Mouse (Mus musculus) intestine, embryonic 15.5 days (tissue): ENCODE results near the gene Olfr1411. TPM values are rescaled to one million over a fixed set of nuclear protein-coding genes. Genes with fewer than 3 reads are reported as not detected.

Source experiments
- ATAC-seq: fragments of 200-750 bp; cut with Nextera tagmentation; 2 replicates; pipeline ENCODE4 v1.8.0; 2017; ENCODE audit warnings: moderate TSS enrichment, moderate library complexity
- H3K27ac ChIP-seq: fragments of 300-500 bp; sonication (generic); 2 replicates; pipeline ENCODE4 v1.5.1; 2015; ENCODE audit warnings: mild to moderate bottlenecking, inconsistent platforms
- H3K27me3 ChIP-seq: fragments of 300-500 bp; sonication (generic); replicated peaks from 2 replicates; pipeline ENCODE4 v1.6.1; 2015; ENCODE audit warnings: inconsistent platforms
- H3K36me3 ChIP-seq: fragments of 300-500 bp; sonication (generic); 2 replicates; pipeline ENCODE4 v1.6.1; 2015; ENCODE audit warnings: inconsistent platforms
- H3K4me1 ChIP-seq: fragments of 300-500 bp; sonication (generic); replicated peaks from 2 replicates; pipeline ENCODE4 v1.6.1; 2015; ENCODE audit warnings: inconsistent platforms
- H3K4me2 ChIP-seq: fragments of 300-500 bp; sonication (generic); replicated peaks from 2 replicates; pipeline ENCODE4 v1.6.1; 2015; ENCODE audit warnings: mild to moderate bottlenecking, inconsistent platforms
- H3K4me3 ChIP-seq: fragments of 300-500 bp; sonication (generic); replicated peaks from 2 replicates; pipeline ENCODE4 v1.5.1; 2015; ENCODE audit warnings: inconsistent platforms
- H3K9ac ChIP-seq: fragments of 300-500 bp; sonication (generic); 2 replicates; pipeline ENCODE4 v1.6.1; 2015; ENCODE audit warnings: inconsistent platforms
- H3K9me3 ChIP-seq: fragments of 300-500 bp; sonication (generic); 2 replicates; pipeline ENCODE4 v1.6.1; 2016; ENCODE audit warnings: inconsistent platforms
- WGBS: fragments of 180-500 bp; shearing (Covaris S2); methylation state at CpG from one replicate; pipeline ENCODE4 v1.1.7; 2015; 5-methylcytosine and 5-hydroxymethylcytosine counted together
- polyA plus RNA-seq: library from polyadenylated mRNA; unstranded; fragments of >200 nt; fragmentation: Nextera tagmentation; extraction: Ambion mirVana; gene quantifications from 2 replicates; pipeline ENCODE4 v1.2.1, GENCODE M21; 2015

Gene Olfr1411
- polyA plus RNA-seq, 1 experiment from 2014 or later, result not detected

DNA sequence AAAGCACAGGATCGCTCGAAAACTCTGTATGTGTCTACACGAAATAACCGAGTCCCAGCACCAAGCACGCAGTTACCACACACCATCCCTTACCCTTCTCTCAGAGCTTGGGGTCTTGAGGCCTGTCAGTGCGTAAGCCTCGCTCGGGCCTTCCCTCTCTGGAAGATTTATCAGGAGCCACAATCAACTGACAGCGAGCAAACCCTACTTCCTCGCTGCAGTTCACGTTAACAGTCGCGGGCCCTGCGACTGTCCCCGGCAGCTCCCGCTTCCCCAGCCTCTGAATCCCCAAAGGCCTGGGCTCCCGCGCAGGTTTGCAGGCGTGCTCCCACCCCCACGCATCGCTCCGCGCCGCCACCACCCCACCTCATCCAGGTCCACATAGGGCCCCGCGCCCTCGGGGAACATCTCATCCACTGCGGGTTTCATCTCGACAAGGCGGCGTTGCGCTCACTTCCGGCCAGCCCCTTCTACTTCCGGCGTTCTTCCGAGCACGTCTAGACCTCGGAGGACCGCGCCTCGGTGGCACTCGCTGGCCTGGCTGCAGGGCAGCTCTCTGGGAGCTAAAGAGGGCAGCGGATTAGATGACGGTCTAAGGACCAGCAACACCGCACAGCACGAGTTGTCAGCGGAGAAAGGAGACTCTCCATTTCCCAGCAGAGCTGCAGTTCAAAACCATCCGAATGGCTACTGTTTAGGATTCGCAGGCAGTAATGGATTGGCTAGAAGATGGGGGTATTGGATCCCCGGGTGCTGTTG, 47.5 kb downstream of the Olfr1411 start, which contains the start of gene Cops9:
Cops9 (minus strand) TSS at position 472 of the 759 bp plus-strand sequence.
- peaks cover 17% of the 10 kb centered on the region for H3K4me1 ChIP-seq
- no peaks in the 10 kb centered on the region for H3K9me3 ChIP-seq
- H3K27ac ChIP-seq, result peak within 1 kb of the TSS; percentile 71
- peak within 1 kb of the TSS; percentile 97 for H3K4me3 ChIP-seq
- peak; percentile 96 for ATAC-seq
- H3K4me2 ChIP-seq, result peak within 1 kb of the TSS; percentile 86
- 1% methylated on average over 50 of the region's 50 CpGs for WGBS
- H3K27me3 ChIP-seq, result no peaks in the 10 kb centered on the region
- peak within 1 kb of the TSS; percentile 96 for H3K9ac ChIP-seq
- peaks cover 11% of the 10 kb centered on the region for H3K36me3 ChIP-seq

DNA sequence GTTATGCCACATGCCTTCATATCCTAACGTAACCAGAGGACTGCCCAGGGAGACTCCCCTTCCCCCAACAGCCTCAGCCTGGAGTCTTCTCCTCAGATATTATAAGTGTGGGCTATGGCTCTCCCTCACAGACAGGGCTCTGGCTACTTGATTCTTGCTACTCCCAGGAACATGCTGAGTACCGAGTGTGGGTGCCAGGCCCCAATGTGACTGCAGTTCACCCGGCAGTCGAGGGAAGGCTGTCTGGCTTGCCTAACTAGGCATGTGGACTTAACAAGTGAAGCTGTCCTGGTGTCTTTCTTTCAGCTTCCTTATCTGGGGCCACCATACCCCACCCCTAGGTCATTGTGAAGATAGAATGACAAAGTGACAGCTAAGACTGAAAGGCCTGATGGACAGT, 49.5 kb downstream of the Olfr1411 start:
- no peak for ATAC-seq
- 74% methylated on average over 4 of the region's 4 CpGs for WGBS
- Histone ChIP-seq H3K9me3 (no peaks in the 10 kb centered on the region), H3K4me2 (no peak overlapping the region), H3K4me3 (no peak overlapping the region), H3K27me3 (no peaks in the 10 kb centered on the region), H3K9ac (no peak overlapping the region), H3K4me1 (peaks cover 17% of the 10 kb centered on the region), H3K27ac (no peak overlapping the region), H3K36me3 (0 out of 2 replicates have a peak, but pooled peaks cover 4% of the 10 kb centered on the region)

DNA sequence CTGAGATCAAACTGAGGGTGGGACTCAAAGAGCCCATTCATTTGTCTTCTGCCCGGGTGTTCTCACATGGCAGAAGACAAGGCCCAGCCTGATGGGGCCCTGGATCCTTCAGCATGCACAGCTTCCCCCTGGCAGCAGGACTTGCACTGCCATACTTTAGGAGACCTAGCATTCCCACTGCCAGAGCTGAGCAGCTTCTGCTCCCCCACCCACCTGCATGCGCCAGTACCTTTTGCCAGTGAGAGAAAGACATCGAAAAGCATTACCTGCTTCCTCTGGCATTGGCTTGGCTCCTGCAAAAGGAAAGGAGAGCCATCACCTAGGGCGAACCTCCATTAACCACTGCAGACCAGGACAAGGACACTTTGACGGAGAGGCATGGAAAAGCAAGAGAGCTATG, 50.7 kb downstream of the Olfr1411 start:
- Histone ChIP-seq H3K4me1 (peaks cover 17% of the 10 kb centered on the region), H3K27me3 (no peaks in the 10 kb centered on the region), H3K4me3 (no peak overlapping the region), H3K9ac (no peak overlapping the region), H3K4me2 (no peak overlapping the region), H3K36me3 (no peaks in the 10 kb centered on the region), H3K27ac (no peak overlapping the region), H3K9me3 (no peaks in the 10 kb centered on the region)
- WGBS, result 81% methylated on average over 5 of the region's 5 CpGs
- no peak for ATAC-seq

DNA sequence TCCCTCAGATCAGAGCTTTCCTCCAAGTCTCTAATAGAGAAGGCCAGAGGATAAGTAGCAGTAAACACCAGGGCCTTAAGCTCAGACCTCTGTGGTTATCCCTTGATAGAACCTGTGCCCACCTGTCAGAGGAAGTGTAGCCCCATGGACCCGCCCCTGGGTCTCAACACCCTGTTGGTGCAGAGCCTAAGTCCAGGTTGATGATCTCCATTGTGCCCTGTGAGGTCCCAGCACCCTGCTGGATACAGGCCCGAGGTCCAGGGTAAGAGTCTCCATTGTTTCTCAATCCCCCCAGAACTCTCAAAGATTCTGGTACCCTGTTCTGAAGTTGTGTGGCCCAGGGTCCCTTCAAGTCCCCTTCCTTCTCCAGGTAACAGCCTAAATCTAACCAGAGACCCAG, 51.9 kb downstream of the Olfr1411 start:
- no peaks in the 10 kb centered on the region for H3K36me3 ChIP-seq
- no peak overlapping the region for H3K9ac ChIP-seq
- H3K4me1 ChIP-seq, result peaks cover 5% of the 10 kb centered on the region
- H3K4me3 ChIP-seq, result no peak overlapping the region
- WGBS, result 53% methylated on average over 2 of the region's 2 CpGs
- H3K27me3 ChIP-seq, result no peaks in the 10 kb centered on the region
- no peak overlapping the region for H3K4me2 ChIP-seq
- H3K27ac ChIP-seq, result no peak overlapping the region
- H3K9me3 ChIP-seq, result no peaks in the 10 kb centered on the region
- no peak for ATAC-seq

DNA sequence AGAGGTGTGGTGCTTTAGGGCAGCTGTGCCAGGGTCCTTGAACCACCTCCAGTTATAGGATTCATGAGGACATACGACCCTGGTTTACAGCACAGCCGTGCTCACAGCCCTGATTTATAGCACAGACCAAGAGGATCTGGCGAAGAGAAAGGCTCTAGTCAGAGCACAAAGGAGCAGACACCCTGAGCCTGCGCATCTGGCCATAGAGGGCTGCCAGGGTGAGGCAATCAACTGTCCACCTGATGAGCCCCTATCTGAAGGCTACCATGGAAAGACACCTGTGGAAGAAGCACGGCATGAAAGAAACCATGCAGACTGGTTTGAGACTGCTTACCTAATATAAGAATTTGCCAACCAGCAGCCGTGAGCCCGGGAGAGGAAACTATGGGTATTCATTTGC, 52.4 kb downstream of the Olfr1411 start:
- Histone ChIP-seq H3K27me3 (no peaks in the 10 kb centered on the region), H3K36me3 (no peaks in the 10 kb centered on the region), H3K9ac (no peak overlapping the region), H3K4me1 (peaks cover 5% of the 10 kb centered on the region; the same call in 1 of the 2 replicates), H3K9me3 (no peaks in the 10 kb centered on the region), H3K27ac (no peak overlapping the region), H3K4me3 (no peak overlapping the region), H3K4me2 (no peak overlapping the region)
- ATAC-seq, result no peak
- 66% methylated on average over 7 of the region's 7 CpGs for WGBS

DNA sequence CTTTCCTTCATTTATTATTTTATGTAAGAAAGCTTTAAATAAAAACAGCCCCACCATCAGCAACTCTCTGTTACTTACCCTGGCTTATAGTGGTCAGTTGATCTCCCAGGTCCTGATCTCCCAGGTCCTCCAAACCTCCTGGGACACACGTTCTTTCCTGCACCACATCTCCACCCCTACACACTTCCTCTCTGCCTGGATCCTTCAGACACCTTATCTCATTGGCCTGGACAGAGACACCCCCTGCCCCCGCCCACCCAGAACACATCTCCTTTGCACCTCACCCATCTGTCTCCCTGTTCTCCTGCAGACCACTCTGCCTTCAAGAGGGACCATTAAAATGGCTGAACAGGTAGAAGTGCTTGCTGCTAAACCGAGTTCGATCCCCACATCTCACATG, 52.8 kb downstream of the Olfr1411 start:
- Histone ChIP-seq H3K4me1 (peaks cover 5% of the 10 kb centered on the region; the same call in 1 of the 2 replicates), H3K9me3 (no peaks in the 10 kb centered on the region), H3K4me3 (no peak overlapping the region), H3K27me3 (no peaks in the 10 kb centered on the region), H3K36me3 (no peaks in the 10 kb centered on the region), H3K4me2 (no peak overlapping the region), H3K27ac (no peak overlapping the region), H3K9ac (no peak overlapping the region)
- no peak for ATAC-seq
- 79% methylated on average over 4 of the region's 4 CpGs for WGBS

Other genes with a start within 250 kb of the Olfr1411 start
- gene Ndufa10, start 120.6 kb upstream of the Olfr1411 start, polyA plus RNA-seq, result 335 and 356 TPM in 2 replicates
- gene Olfr1416, start 109.3 kb upstream of the Olfr1411 start, polyA plus RNA-seq, result not detected in 2 replicates
- gene Olfr1415, start 98.3 kb upstream of the Olfr1411 start, polyA plus RNA-seq, result not detected in 2 replicates
- gene Olfr1414, start 75.8 kb upstream of the Olfr1411 start, polyA plus RNA-seq, result not detected in 2 replicates
- not detected in 2 replicates for gene Olfr1413, start 23.1 kb upstream of the Olfr1411 start, polyA plus RNA-seq
- gene Olfr1412, start 8.6 kb upstream of the Olfr1411 start, polyA plus RNA-seq, result not detected in 2 replicates
- gene Olfr1410, start 11.4 kb downstream of the Olfr1411 start, polyA plus RNA-seq, result not detected in 2 replicates
- gene Olfr12, start 23.4 kb downstream of the Olfr1411 start, polyA plus RNA-seq, result not detected in 2 replicates
- gene Cops9, start 47.6 kb downstream of the Olfr1411 start, polyA plus RNA-seq, result 364 and 407 TPM in 2 replicates
- gene Otos, start 54.4 kb downstream of the Olfr1411 start, polyA plus RNA-seq, result 0.15 and 0.18 TPM in 2 replicates
- 36.8 and 37.7 TPM in 2 replicates for gene Gpc1, start 237.2 kb downstream of the Olfr1411 start, polyA plus RNA-seq